Mouse (Mus musculus) spleen, adult 2 months (tissue): ENCODE results near the gene Mmaa. TPM values are rescaled to one million over a fixed set of nuclear protein-coding genes. Genes with fewer than 3 reads are reported as not detected.

ENCODE experiments used
- DNase-seq, 2 experiments: peaks; one replicate each; pipeline versions ENCODE4 v3.0.0 to v3.0.0-alpha.2; 2012 to 2021; ENCODE audit warnings: low spot score in 2 of 2, low read depth in 1 of 2
- H3K27ac ChIP-seq: fragments of 200-500 bp; 2 replicates; pipeline ENCODE4 v1.5.1; 2012; ENCODE audit warnings: low read length, inconsistent platforms; ENCODE audit not compliant: insufficient read depth
- H3K27me3 ChIP-seq: fragments of 200-500 bp; 2 replicates; pipeline ENCODE4 v1.6.1; 2012; ENCODE audit warnings: mild to moderate bottlenecking, moderate library complexity, low read length, inconsistent platforms; ENCODE audit not compliant: control insufficient read depth, insufficient read depth
- H3K36me3 ChIP-seq: fragments of 200-500 bp; 2 replicates; pipeline ENCODE4 v1.6.1; 2012; ENCODE audit warnings: mild to moderate bottlenecking, low read length, inconsistent platforms; ENCODE audit not compliant: control insufficient read depth, insufficient read depth
- H3K4me1 ChIP-seq: fragments of 200-500 bp; 2 replicates; pipeline ENCODE4 v1.6.1; 2011; ENCODE audit warnings: inconsistent platforms; ENCODE audit not compliant: control insufficient read depth, insufficient read depth, insufficient read length
- H3K4me3 ChIP-seq: fragments of 200-500 bp; 2 replicates; pipeline ENCODE4 v1.5.1; 2011; ENCODE audit warnings: mild to moderate bottlenecking, inconsistent platforms; ENCODE audit not compliant: insufficient read depth, insufficient read length; ENCODE audit errors: extremely low read depth
- CTCF ChIP-seq: fragments of 200-500 bp; IDR thresholded peaks from 2 replicates; pipeline ENCODE4 v1.5.1; 2011; ENCODE audit warnings: mild to moderate bottlenecking, inconsistent platforms; ENCODE audit not compliant: insufficient read depth, insufficient read length, insufficient replicate concordance; ENCODE audit errors: extremely low read depth
- POLR2A ChIP-seq: fragments of 200-500 bp; IDR thresholded peaks from 2 replicates; pipeline ENCODE4 v1.6.1; 2011; ENCODE audit warnings: low read depth, low read length, inconsistent platforms
- WGBS: fragments of 180-500 bp; shearing (Covaris S2); methylation state at CpG from one replicate; pipeline ENCODE4 v1.1.7; 2018; 5-methylcytosine and 5-hydroxymethylcytosine counted together
- polyA plus RNA-seq: library from polyadenylated mRNA; depleted of rRNA; stranded (reverse); fragments of >200 nt; gene quantifications from 2 replicates; pipeline ENCODE4 v1.2.3, GENCODE M21; 2012

The Mmaa gene
- polyA plus RNA-seq, 1 experiment: 2.4 TPM

DNA sequence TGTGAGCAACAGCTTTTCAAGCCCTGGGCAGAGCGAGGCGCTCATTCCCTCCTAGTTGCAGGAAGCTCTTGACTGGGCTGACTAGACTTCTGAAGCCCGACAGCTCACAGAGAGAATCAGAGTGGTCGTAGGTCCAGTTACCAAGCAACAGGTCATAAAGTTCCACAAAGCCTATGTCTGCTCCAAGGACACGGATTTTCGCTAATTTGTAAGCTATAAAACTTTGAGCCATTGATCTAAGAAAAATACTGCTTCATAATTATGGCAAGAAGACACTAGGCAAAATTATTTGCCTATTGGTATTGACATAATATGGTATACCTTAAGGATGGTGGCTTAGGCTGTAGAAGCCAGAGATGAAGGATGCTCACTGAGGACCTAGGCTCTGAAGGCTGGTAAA, 46.3 kb downstream of the Mmaa start, which contains the start of gene 1700011L22Rik:
TSS of gene 1700011L22Rik (minus strand) at position 101 of the 400 bp plus-strand sequence.
- WGBS: 96% methylated on average over 6 of the region's 6 CpGs

DNA sequence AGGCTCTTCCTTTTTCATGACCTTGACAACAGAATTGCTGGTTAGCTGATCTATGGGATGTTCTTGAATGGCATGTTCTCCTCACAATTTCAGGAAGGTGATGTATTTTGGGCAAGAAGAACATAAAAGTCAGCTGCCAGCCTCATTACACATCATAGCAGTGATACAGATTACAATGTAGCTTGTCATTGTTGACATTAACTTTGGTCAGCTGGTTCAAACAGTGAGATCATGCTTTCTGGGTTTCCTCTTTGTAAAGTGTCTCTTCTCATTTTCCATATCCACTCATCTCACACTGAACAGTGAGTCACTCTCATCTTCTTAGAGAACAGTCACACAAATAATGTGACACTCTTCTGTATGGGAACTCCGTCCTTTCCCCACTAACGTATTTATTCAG, 51.3 kb downstream of the Mmaa start:
- no peak overlapping the region for H3K27ac ChIP-seq
- 92% methylated on average over 2 of the region's 2 CpGs for WGBS

More for the DNA sequence above, 46.3 kb downstream of the Mmaa start, which contains the start of gene 1700011L22Rik:
- no peaks in the 10 kb centered on the region for H3K27me3 ChIP-seq
- no peaks in the 10 kb centered on the region for H3K36me3 ChIP-seq
- TF ChIP-seq CTCF (no peak), POLR2A (no peak)
- DNase-seq: no peak
- no peaks in the 10 kb centered on the region for H3K4me1 ChIP-seq
- H3K27ac ChIP-seq: no peak within 1 kb of the TSS
- H3K4me3 ChIP-seq: no peak within 1 kb of the TSS

DNA sequence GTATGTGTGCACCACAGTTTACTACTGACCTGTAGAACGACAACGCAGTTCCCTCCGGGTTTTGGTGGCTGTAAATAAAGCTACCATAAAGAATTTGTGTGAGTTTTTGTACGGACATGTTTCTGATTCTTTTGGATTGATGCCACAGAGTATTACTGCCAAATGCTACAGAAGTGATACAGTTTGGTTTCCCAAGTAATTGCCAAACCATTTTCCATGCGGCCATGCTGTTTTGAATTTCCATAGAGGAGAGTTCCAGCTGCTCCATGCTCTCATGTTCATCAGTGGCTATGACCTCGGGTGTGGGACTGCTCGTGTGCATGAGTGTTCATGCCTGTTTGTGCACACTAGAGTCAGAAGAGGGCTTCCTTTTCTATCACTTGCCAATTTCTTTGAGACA, 54.7 kb downstream of the Mmaa start:
- Histone ChIP-seq H3K27ac (no peak overlapping the region), H3K27me3 (no peaks in the 10 kb centered on the region), H3K36me3 (no peaks in the 10 kb centered on the region), H3K4me1 (peaks cover 3% of the 10 kb centered on the region; the same call in 1 of the 2 replicates), H3K4me3 (no peak overlapping the region)
- DNase-seq: no peak
- TF ChIP-seq POLR2A: no peak
- no peak for TF ChIP-seq CTCF
- WGBS: 84% methylated on average over 7 of the region's 7 CpGs

More for the DNA sequence above, 51.3 kb downstream of the Mmaa start:
- Histone ChIP-seq H3K27me3 (no peaks in the 10 kb centered on the region), H3K4me1 (peaks cover 3% of the 10 kb centered on the region; the same call in 1 of the 2 replicates), H3K4me3 (no peak overlapping the region), H3K36me3 (no peaks in the 10 kb centered on the region)
- DNase-seq: no peak
- TF ChIP-seq POLR2A (no peak), CTCF (no peak)

DNA sequence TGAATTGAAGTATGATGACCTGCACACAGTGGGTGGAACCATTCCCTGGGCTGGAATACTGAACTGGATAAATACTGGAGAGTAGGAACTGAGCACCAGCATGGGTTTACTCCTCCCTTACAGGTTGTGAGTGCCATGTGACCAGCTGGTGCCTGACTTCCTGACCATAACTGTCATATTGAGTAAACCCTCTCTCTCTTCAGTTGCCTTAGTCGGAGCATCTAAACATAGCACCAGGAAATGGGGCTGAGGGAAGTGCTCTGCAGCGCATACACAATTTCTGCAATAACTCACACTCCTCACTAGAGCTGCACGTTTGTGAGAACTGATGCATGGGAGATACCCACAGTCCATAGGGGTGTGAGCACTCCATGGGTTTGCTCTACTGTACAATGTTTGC, 55.4 kb downstream of the Mmaa start:
- H3K36me3 ChIP-seq: no peaks in the 10 kb centered on the region
- no peak for DNase-seq
- no peak for TF ChIP-seq POLR2A
- TF ChIP-seq CTCF: no peak
- H3K27me3 ChIP-seq: no peaks in the 10 kb centered on the region
- H3K4me1 ChIP-seq: peaks cover 3% of the 10 kb centered on the region; the same call in 1 of the 2 replicates
- no peak overlapping the region for H3K4me3 ChIP-seq
- H3K27ac ChIP-seq: no peak overlapping the region
- WGBS: 14% methylated on average over 3 of the region's 3 CpGs

DNA sequence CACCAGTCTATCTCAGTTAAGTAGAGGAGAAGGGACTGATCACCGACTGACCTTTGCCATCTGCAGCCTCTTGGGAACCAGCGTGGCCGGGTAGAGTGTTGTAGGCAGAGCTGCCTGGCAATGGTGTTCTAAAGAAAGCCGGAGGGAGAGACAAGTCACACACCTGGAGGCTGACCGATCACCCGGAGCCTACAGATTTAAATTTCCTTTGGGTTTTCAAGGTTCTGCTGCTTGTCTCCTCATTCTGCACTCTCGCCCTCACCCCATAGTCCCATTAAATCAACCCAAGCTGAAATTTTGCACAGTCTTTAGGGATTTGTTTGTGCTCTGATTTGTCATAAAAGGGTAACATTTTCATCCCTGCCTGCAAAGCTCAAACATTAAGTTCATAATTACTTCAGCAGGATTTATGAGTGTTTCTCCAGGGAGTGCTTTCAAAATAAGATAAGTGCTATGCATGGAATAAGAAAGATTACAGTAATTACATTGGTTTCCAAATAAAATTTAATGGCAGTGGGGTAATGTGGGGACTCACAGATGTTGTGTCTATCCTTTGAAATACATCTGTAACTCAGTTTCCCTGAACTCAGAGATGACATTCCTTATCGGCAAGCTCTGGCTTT, 65.4 kb downstream of the Mmaa start:
- H3K4me1 ChIP-seq: no peaks in the 10 kb centered on the region
- no peaks in the 10 kb centered on the region for H3K36me3 ChIP-seq
- no peak overlapping the region for H3K27ac ChIP-seq
- TF ChIP-seq CTCF (no peak), POLR2A (no peak)
- DNase-seq: no peak
- no peaks in the 10 kb centered on the region for H3K27me3 ChIP-seq
- WGBS: 94% methylated on average over 8 of the region's 8 CpGs
- no peak overlapping the region for H3K4me3 ChIP-seq

DNA sequence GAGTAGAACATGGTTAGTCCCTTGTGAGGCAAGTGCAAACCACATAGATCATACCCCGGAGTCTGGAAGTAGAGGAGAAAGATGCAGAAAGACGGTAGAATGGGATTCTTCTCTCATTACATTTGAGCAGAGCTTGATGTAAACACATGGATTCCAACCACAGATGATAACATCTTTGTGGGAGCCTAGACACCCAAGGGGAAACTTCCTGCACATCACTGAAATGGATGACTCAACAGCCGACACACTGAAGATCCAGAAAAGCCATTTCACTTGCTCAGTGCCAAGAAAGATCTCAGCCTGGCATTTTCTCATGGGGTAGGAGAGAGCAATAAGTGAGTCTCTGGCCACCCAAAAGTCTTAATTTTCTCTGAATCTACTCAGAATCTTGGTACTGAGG, 66.8 kb downstream of the Mmaa start:
- Histone ChIP-seq H3K36me3 (no peaks in the 10 kb centered on the region), H3K4me1 (no peaks in the 10 kb centered on the region), H3K4me3 (no peak overlapping the region), H3K27ac (no peak overlapping the region), H3K27me3 (no peaks in the 10 kb centered on the region)
- TF ChIP-seq CTCF: no peak
- TF ChIP-seq POLR2A: no peak
- no peak for DNase-seq
- 86% methylated on average over 3 of the region's 3 CpGs for WGBS

DNA sequence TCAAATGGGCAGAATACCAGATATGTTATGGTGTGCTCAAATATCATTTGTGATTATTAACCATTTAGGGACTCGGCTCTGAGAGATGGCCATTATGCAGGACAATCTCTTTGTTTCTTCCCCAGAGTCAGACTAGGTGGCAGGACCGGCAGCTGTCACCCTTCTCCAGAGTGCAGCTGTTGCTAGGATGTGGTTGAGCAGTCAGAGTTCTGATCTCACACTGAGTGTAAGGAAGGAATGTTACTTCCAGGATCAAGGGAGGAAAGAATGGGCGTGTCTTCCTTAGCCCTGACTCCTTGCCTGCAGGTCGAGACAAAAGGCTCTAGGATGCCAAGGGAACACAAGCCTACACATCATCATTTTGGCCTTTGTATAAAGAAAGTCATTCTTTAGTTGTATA, 67.5 kb downstream of the Mmaa start:
- no peaks in the 10 kb centered on the region for H3K27me3 ChIP-seq
- TF ChIP-seq POLR2A (no peak), CTCF (no peak)
- H3K4me1 ChIP-seq: no peaks in the 10 kb centered on the region
- no peak overlapping the region for H3K4me3 ChIP-seq
- 73% methylated on average over 4 of the region's 4 CpGs for WGBS
- no peaks in the 10 kb centered on the region for H3K36me3 ChIP-seq
- DNase-seq: no peak
- no peak overlapping the region for H3K27ac ChIP-seq
